Mouse (Mus musculus) lung, adult 2 months (tissue): ENCODE results near the gene Fry. TPM values are rescaled to one million over a fixed set of nuclear protein-coding genes. Genes with fewer than 3 reads are reported as not detected.

Source experiments
- DNase-seq: peaks from one replicate; pipeline ENCODE4 v3.0.0; 2022
- H3K4me1 ChIP-seq: fragments of 200-500 bp; 2 replicates; pipeline ENCODE4 v1.6.1; 2011; ENCODE audit warnings: low read length; ENCODE audit not compliant: control insufficient read depth, insufficient read depth
- H3K4me3 ChIP-seq: fragments of 200-500 bp; replicated peaks from 2 replicates; pipeline ENCODE3; 2011; ENCODE audit warnings: low read depth, mild to moderate bottlenecking, control low read depth, low read length; ENCODE audit errors: extremely low read depth
- CTCF ChIP-seq: fragments of 200-500 bp; IDR thresholded peaks from 2 replicates; pipeline ENCODE4 v1.5.1; 2011; ENCODE audit warnings: mild to moderate bottlenecking, low read length, control low read depth; ENCODE audit not compliant: insufficient read depth
- POLR2A ChIP-seq: fragments of 200-500 bp; IDR thresholded peaks from 2 replicates; pipeline ENCODE4 v1.6.1; 2011; ENCODE audit warnings: low read depth, mild to moderate bottlenecking, control low read depth, low read length, borderline replicate concordance; ENCODE audit errors: extremely low read depth
- WGBS: fragments of 180-500 bp; shearing (Covaris S2); methylation state at CpG from one replicate; pipeline ENCODE4 v1.1.7; 2018; 5-methylcytosine and 5-hydroxymethylcytosine counted together
- polyA plus RNA-seq: library from polyadenylated mRNA; depleted of rRNA; stranded (reverse); fragments of >200 nt; gene quantifications from 2 replicates; pipeline ENCODE4 v1.2.3, GENCODE M21; 2012

Gene Fry
- polyA plus RNA-seq, 1 experiment: 39.3 TPM

DNA sequence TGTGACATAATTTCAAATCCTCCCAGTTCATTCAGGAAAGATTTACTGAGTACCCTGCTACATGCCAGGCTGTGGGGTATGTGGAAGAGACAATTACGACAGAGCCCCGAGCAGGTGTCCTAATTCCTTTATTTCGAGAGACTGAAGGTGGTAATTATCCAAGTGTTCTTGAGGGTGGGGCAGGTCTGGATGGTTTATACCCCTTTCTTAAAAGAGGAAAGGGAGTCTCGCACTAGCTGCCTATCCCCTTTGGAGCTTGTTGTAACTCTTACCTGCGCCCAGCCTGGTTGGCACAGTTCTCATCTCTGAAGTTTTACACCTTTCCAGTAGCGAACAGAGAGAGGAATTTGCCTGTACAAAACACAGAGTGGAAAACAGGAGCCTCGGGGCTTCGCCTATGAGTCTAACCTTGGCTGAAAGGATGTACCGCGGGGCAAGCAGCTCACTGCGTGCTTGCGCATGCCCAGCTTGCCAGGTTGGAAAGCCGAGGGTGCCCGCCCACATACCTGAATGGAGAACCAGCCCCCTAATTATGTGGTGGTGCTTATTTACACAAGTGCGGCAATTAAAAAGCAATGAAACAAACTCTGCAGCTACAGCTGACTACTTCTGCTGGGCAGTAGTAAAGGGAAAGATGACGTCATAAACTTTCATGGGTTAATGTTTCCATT is 143.7 kb downstream of the Fry start:
- 81% methylated on average over 16 of the region's 16 CpGs for WGBS
- DNase-seq: no peak
- no peak overlapping the region for H3K4me3 ChIP-seq

DNA sequence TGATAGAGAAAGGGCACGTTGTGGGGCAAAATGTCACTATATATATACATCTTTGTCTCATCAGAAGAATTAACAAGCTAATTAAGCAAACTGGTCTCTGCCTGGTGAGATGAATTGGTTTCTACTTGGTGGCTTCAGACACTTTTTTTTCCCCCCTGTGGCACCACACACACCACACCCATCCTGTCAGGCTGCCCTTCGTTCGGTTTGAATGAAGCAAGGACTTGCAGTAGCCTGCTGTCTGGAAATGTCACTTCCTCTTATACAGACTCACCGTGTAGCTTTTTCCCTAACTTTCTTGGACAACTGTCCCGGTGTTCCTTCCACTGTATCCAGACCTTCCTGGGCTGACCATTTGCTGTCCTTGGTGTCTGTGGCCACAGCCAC is 144.3 kb downstream of the Fry start:
- Histone ChIP-seq H3K4me3 (no peak overlapping the region), H3K4me1 (peaks cover 16% of the 10 kb centered on the region)
- TF ChIP-seq POLR2A: no peak
- no peak for TF ChIP-seq CTCF
- WGBS: 21% methylated on average over 5 of the region's 5 CpGs
- no peak for DNase-seq

More for the DNA sequence above, 143.7 kb downstream of the Fry start:
- no peak for TF ChIP-seq CTCF
- H3K4me1 ChIP-seq: peaks cover 16% of the 10 kb centered on the region

DNA sequence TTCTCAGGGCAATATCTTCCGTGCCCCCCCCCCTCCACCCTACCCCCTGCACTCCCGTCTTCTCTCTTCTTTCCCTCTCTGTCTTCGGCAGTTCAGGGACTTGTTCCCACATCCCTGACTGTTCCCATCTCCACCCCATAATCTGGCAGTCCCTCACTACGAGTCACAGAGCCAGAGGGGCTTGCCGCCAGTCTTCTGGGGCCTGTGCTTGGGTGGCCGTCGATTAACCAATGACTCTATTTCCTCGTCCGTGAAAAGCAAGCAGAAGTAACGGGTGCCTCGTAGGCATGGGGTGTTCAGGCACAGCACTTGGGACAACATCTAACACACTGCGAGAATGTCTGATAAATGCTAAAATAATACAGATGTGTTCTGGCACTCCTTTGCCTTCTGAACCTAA is 144.7 kb downstream of the Fry start:
- TF ChIP-seq POLR2A (no peak), CTCF (no peak)
- no peak for DNase-seq
- Histone ChIP-seq H3K4me3 (no peak overlapping the region), H3K4me1 (peaks cover 16% of the 10 kb centered on the region)
- 69% methylated on average over 12 of the region's 12 CpGs for WGBS

DNA sequence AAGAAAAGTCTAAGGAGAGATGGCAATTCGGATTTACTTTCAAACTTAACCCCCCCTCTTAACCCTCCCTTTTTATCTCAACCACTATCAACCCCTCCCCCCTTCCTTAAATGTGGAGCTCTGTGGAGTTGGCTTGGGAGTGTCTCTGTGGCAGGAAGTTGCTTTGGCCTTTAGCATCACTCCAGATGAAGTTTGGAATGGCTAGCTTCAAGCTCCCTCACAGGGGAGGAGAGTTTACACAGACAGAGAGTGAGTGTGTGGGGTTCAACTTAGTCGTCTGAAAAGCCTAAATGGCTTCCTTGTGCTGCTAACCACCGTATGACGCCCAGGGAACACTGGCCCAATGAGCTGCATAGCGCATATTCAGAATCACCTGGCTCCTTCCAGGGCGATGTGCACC is 145.2 kb downstream of the Fry start:
- Histone ChIP-seq H3K4me3 (no peak overlapping the region), H3K4me1 (peaks cover 13% of the 10 kb centered on the region)
- no peak for DNase-seq
- 69% methylated on average over 6 of the region's 6 CpGs for WGBS
- TF ChIP-seq CTCF (no peak), POLR2A (no peak)

DNA sequence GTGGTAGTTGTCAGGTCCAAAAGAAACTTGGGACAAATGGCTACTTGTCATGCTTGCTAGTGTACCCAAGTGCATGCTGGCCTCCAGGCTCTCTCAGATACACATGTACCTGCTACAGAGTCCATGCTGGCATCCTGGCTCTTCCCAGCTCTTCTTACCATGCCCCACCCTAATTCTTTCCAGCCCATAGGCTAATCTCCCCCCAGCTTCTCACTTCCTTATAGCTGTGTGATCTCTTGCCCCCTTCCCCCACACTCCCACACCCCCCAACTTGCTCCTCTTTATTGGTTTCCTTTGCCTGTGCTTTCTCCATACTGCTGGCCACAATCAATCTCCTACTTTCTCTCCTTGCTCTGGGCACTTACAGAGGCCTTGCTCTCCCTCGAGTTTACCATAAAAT is 146.6 kb downstream of the Fry start:
- WGBS: 50% methylated on average over 1 of the region's 1 CpGs
- Histone ChIP-seq H3K4me1 (peaks cover 5% of the 10 kb centered on the region; the same call in 1 of the 2 replicates), H3K4me3 (no peak overlapping the region)
- DNase-seq: no peak
- TF ChIP-seq CTCF (no peak), POLR2A (no peak)

DNA sequence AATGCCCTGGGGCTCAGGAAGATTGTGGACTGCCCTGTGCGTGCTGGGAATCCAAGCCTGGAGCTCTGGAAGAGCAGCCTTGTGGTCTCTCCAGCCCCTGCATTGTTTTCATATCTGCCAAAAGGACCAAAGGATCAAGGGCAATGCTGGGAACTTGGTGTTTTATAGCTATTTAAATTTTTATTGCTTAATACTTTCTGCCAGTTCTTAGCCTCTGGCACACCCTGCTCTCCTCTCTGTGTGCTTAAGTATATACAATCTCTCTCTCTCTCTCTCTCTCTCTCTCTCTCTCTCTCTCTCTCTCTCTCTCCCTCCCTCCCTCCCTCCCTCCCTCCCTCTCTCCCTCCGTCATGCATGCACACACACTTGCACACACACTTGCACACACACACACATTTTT is 147.5 kb downstream of the Fry start:
- Histone ChIP-seq H3K4me1 (peaks cover 5% of the 10 kb centered on the region; the same call in 1 of the 2 replicates), H3K4me3 (no peak overlapping the region)
- 88% methylated on average over 2 of the region's 2 CpGs for WGBS
- DNase-seq: no peak
- TF ChIP-seq CTCF (no peak), POLR2A (no peak)

DNA sequence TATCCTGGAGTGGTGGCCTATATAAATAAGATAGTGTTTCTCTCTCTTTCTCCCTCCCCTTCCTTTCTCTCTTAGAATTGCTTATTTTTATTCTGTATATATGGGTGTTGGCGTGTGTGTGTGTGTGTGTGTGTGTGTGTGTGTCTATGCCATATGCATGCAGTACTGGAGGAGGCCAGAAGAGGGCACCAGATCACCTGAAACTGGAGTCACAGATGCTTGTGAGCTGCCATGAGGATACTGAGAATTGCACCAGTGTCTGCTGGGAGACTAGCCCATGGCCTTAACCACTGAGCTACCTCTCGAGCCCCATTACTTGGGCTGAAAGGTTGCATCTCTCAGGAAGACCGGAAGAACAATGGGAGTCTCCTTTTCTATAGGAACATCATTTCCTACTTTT is 149.8 kb downstream of the Fry start:
- TF ChIP-seq CTCF: no peak
- TF ChIP-seq POLR2A: no peak
- WGBS: 98% methylated on average over 3 of the region's 3 CpGs
- Histone ChIP-seq H3K4me3 (no peak overlapping the region), H3K4me1 (peaks cover 3% of the 10 kb centered on the region; the same call in 1 of the 2 replicates)
- DNase-seq: no peak

DNA sequence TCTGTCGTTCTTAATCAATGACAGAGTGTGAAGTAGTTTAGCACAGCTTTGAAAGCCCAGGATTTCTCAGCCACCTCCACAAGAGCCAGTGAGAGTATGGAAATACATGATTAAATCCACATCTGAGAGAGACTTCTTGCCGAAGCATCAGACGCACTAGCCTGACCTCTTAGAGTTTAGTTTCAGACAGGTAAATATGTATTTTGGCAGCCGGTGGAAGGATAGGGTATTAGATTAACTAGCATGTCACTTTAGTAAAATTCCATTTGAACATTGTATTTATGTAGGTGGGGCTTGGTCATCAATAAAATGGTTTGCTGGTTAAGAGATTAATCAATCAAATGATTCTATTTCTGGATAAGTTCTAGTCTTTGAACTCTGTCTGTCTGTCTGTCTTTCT is 152.0 kb downstream of the Fry start:
- DNase-seq: no peak
- TF ChIP-seq POLR2A: no peak
- no peak for TF ChIP-seq CTCF
- Histone ChIP-seq H3K4me3 (no peak overlapping the region), H3K4me1 (no peaks in the 10 kb centered on the region)
- 46% methylated on average over 4 of the region's 4 CpGs for WGBS

DNA sequence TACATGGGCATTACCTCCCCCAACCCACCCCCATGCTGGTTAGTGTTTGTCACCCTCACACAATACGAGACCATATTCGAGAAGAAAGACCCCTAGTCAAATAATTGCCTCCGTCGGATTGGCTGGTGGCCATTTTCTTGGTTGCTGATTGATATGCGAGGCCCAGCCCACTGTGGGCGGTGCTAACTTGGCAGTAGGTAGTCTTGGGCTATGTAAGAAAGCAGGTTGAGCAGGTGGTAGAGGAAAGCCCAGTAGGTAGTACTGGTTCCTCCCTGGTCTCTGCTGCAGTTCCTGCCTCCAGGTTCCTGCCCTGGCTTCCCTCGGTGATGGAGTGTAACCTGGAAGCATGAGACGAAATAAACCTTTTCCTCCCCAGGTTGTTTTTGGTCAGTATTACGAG is 153.7 kb downstream of the Fry start:
- WGBS: 94% methylated on average over 9 of the region's 9 CpGs
- TF ChIP-seq POLR2A (no peak), CTCF (no peak)

DNA sequence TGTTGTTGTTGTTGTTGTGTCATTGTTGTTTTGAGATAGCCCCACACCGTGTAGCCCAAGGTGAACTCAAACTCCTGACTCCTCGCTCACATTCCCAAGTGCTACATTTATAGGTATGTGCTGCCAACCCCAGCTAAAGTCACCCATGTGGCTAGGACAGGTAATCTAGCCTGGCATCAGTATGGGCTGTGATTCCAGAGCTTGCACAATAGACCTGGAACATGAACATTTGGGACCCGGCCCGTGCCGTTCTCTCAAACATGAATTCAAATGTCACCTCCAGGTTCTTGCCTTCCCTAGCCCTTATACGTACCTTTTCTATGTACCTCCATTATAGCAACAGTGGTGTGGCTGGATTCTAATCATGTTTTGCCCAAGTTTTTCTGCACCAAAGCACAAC is 156.9 kb downstream of the Fry start:
- no peak for TF ChIP-seq CTCF
- no peak for DNase-seq
- H3K4me1 ChIP-seq: no peaks in the 10 kb centered on the region
- H3K4me3 ChIP-seq: no peak overlapping the region
- WGBS: 91% methylated on average over 6 of the region's 6 CpGs

More for the DNA sequence above, 153.7 kb downstream of the Fry start:
- no peak overlapping the region for H3K4me3 ChIP-seq
- no peaks in the 10 kb centered on the region for H3K4me1 ChIP-seq
- DNase-seq: no peak

DNA sequence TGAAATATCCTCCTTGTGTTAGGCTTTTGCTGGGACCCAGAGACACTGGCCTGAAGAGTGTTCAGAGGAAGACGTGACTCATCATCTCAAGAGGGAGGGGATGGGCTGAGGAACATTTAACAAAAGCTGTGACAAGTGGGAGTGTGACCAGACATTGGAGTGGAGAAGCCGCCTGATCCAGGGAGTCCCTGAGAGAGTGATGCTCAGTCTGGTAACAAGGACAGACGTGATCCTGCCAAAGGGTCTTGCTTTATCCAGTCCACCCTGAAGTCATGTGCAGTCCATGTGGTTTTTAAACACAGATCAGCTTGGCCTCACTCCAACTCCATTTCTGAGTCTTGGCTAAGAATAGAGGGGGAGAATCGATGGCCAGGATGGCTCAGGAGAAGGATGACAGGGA is 158.2 kb downstream of the Fry start:
- Histone ChIP-seq H3K4me1 (no peaks in the 10 kb centered on the region), H3K4me3 (no peak overlapping the region)
- DNase-seq: no peak
- WGBS: 48% methylated on average over 4 of the region's 4 CpGs
- TF ChIP-seq CTCF (no peak), POLR2A (no peak)
